Mouse (Mus musculus) kidney, adult 2 months (tissue): ENCODE data around the gene Rin3. TPM values are rescaled to one million over a fixed set of nuclear protein-coding genes. Genes with fewer than 3 reads are reported as not detected.

Experiments
- DNase-seq: peaks from one replicate; pipeline ENCODE4 v3.0.0; 2021
- H3K27ac ChIP-seq: fragments of 200-500 bp; 2 replicates; pipeline ENCODE4 v1.5.1; 2012; ENCODE audit warnings: low read depth, low read length, control low read depth, inconsistent platforms; ENCODE audit not compliant: insufficient read depth
- H3K27me3 ChIP-seq: fragments of 200-500 bp; replicated peaks from 2 replicates; pipeline ENCODE4 v1.6.1; 2012; ENCODE audit warnings: mild to moderate bottlenecking, moderate library complexity, low read length, inconsistent platforms; ENCODE audit not compliant: control insufficient read depth, insufficient read depth
- H3K36me3 ChIP-seq: fragments of 200-500 bp; 2 replicates; pipeline ENCODE4 v1.6.1; 2012; ENCODE audit warnings: mild to moderate bottlenecking, moderate library complexity, low read length, inconsistent platforms; ENCODE audit not compliant: control insufficient read depth, insufficient read depth
- H3K4me1 ChIP-seq: fragments of 200-500 bp; 2 replicates; pipeline ENCODE4 v1.6.1; 2011; ENCODE audit warnings: low read length; ENCODE audit not compliant: control insufficient read depth, insufficient read depth
- H3K4me3 ChIP-seq: fragments of 200-500 bp; 2 replicates; pipeline ENCODE4 v1.5.1; 2011; ENCODE audit warnings: mild to moderate bottlenecking, low read depth, low read length, control low read depth; ENCODE audit not compliant: insufficient read depth
- CTCF ChIP-seq: fragments of 200-500 bp; conservative IDR thresholded peaks from 2 replicates; pipeline ENCODE4 v1.5.1; 2011; ENCODE audit warnings: low read depth, mild to moderate bottlenecking, control low read depth, low read length, moderate library complexity, mixed read lengths; ENCODE audit not compliant: insufficient read depth, insufficient read length
- POLR2A ChIP-seq: fragments of 200-500 bp; IDR thresholded peaks from one replicate; pipeline ENCODE4 v1.6.1; 2011; ENCODE audit warnings: low read depth, low read length, control low read depth
- WGBS: fragments of 180-500 bp; shearing (Covaris S2); methylation state at CpG from one replicate; pipeline ENCODE4 v1.1.7; 2018; 5-methylcytosine and 5-hydroxymethylcytosine counted together
- polyA plus RNA-seq: library from polyadenylated mRNA; depleted of rRNA; stranded (reverse); fragments of >200 nt; gene quantifications from 2 replicates; pipeline ENCODE4 v1.2.3, GENCODE M21; 2012

Gene Rin3
- polyA plus RNA-seq, 1 experiment: 15.4 TPM

GRCm38 (mm10) chr12:102309099-102309799 is 26.4 kb downstream of the Rin3 start:
- Histone ChIP-seq H3K4me1 (peaks cover 37% of the 10 kb centered on the region), H3K27me3 (no peaks in the 10 kb centered on the region), H3K36me3 (no peaks in the 10 kb centered on the region), H3K27ac (no peak overlapping the region), H3K4me3 (no peak overlapping the region)
- TF ChIP-seq POLR2A (no peak), CTCF (no peak)
- 96% methylated on average over 11 of the region's 11 CpGs for WGBS
- DNase-seq: no peak

- no peak overlapping the region for H3K4me3 ChIP-seq
- H3K36me3 ChIP-seq: no peaks in the 10 kb centered on the region; the same call in 1 of the 2 replicates
- TF ChIP-seq POLR2A (no peak), CTCF (no peak)
- no peak overlapping the region for H3K27ac ChIP-seq
- WGBS: 93% methylated on average over 8 of the region's 8 CpGs
- no peak for DNase-seq
- H3K27me3 ChIP-seq: no peaks in the 10 kb centered on the region
- H3K4me1 ChIP-seq: peaks cover 31% of the 10 kb centered on the region
Measured at GRCm38 (mm10) chr12:102309800-102310195, 26.9 kb downstream of the Rin3 start.

GRCm38 (mm10) chr12:102310261-102310660 is 27.4 kb downstream of the Rin3 start:
- Histone ChIP-seq H3K4me3 (no peak overlapping the region), H3K36me3 (no peaks in the 10 kb centered on the region; the same call in 1 of the 2 replicates), H3K27ac (no peak overlapping the region), H3K4me1 (peaks cover 27% of the 10 kb centered on the region), H3K27me3 (no peaks in the 10 kb centered on the region)
- TF ChIP-seq CTCF (no peak), POLR2A (no peak)
- 96% methylated on average over 3 of the region's 3 CpGs for WGBS
- DNase-seq: no peak

- DNase-seq: peak; percentile 55
- TF ChIP-seq POLR2A (no peak), CTCF (no peak)
- Histone ChIP-seq H3K4me3 (no peak overlapping the region), H3K4me1 (peaks cover 20% of the 10 kb centered on the region), H3K27me3 (no peaks in the 10 kb centered on the region), H3K27ac (no peak overlapping the region), H3K36me3 (no peaks in the 10 kb centered on the region; the same call in 1 of the 2 replicates)
- 66% methylated on average over 5 of the region's 5 CpGs for whole genome bisulfite sequencing
Measured at GRCm38 (mm10) chr12:102311454-102311853, 28.6 kb downstream of the Rin3 start.

GRCm38 (mm10) chr12:102319150-102319549 is 36.3 kb downstream of the Rin3 start:
- H3K27ac ChIP-seq: peak overlapping the region; percentile 43; the same call in 1 of the 2 replicates
- TF ChIP-seq CTCF (no peak), POLR2A (no peak)
- H3K27me3 ChIP-seq: no peaks in the 10 kb centered on the region
- DNase-seq: peak; percentile 55
- peaks cover 21% of the 10 kb centered on the region for H3K4me1 ChIP-seq
- H3K36me3 ChIP-seq: no peaks in the 10 kb centered on the region; the same call in 1 of the 2 replicates
- WGBS: 56% methylated on average over 2 of the region's 2 CpGs
- no peak overlapping the region for H3K4me3 ChIP-seq

GRCm38 (mm10) chr12:102319899-102320298 is 37.1 kb downstream of the Rin3 start:
- H3K4me3 ChIP-seq: no peak overlapping the region
- H3K27ac ChIP-seq: peak overlapping the region; percentile 14
- H3K27me3 ChIP-seq: no peaks in the 10 kb centered on the region
- no peaks in the 10 kb centered on the region for H3K36me3 ChIP-seq
- peak; percentile 82 for DNase-seq
- WGBS: 27% methylated on average over 2 of the region's 2 CpGs
- no peak for TF ChIP-seq CTCF
- peaks cover 21% of the 10 kb centered on the region for H3K4me1 ChIP-seq

- Histone ChIP-seq H3K27me3 (no peaks in the 10 kb centered on the region), H3K36me3 (no peaks in the 10 kb centered on the region), H3K4me1 (peaks cover 21% of the 10 kb centered on the region), H3K27ac (peak overlapping the region; percentile 26), H3K4me3 (no peak overlapping the region)
- DNase-seq: no peak
- whole genome bisulfite sequencing: 56% methylated on average over 2 of the region's 2 CpGs
- TF ChIP-seq CTCF (no peak), POLR2A (no peak)
Measured at GRCm38 (mm10) chr12:102320322-102320721, 37.5 kb downstream of the Rin3 start.
